Mouse (Mus musculus) T-helper 17 cell (primary cell): ENCODE data around the gene Klf17.

Experiments used
- in situ Hi-C, 2 experiments: fragments of 300-600 bp; cut with MboI, MseI; formaldehyde crosslinking; loops; 1 replicate in 1 of 2; 2 replicates in 1 of 2; pipeline ENCODE4 v1.15.1; 2025; ENCODE audit warnings: high pct_unique_total_duplicates in 2 of 2

Klf17 gene

DNA sequence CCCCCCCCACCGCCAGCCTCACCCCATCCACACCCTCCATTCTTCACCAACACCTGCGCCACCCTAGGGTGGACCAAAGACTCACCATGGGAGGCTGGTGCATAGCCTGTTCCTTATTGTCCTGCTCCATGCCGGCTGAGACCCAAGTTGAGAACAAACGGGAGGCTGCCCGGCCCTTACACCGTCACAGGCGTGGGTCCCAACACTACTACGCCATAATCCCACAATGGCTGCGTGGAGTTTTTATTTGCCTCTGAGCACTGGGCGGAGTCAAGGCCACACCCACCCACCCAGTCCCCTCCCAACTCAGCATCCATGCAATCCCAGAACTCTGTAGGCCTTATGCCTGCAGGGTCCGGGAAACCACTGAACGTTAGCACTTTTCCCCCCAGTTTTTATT, at the start of gene Klf17:
Gene Klf17, minus strand, starts transcription at position 233 of the 400 bp plus-strand sequence.
- in situ Hi-C loops: loop anchor here in 1 of 2 experiments (25.0 kb wide), 1 partner anchor 1172 kb away; the partner anchor contains the start of gene Olfr1328

DNA sequence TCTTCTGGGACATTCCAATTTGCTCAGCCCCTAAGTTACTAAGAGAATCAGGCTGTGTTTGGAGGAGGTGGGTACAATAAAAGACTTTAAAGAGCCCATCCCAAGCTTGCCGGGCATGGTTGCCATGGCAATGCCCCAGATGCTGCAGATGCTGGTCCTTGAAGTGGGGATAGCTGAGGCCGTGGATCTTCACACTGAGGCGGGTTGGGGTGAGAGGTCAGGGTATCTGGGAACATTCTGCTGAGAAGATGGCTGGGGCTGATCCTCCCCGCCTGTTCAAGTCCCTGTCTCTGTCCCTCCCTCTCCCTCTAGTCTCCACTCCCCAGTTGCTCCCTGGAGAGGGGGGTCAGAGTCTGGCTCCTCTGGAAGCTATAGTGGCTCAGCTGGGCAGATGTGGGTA, 48.9 kb upstream of the Klf17 start:
- in situ Hi-C loops: no loop called here

DNA sequence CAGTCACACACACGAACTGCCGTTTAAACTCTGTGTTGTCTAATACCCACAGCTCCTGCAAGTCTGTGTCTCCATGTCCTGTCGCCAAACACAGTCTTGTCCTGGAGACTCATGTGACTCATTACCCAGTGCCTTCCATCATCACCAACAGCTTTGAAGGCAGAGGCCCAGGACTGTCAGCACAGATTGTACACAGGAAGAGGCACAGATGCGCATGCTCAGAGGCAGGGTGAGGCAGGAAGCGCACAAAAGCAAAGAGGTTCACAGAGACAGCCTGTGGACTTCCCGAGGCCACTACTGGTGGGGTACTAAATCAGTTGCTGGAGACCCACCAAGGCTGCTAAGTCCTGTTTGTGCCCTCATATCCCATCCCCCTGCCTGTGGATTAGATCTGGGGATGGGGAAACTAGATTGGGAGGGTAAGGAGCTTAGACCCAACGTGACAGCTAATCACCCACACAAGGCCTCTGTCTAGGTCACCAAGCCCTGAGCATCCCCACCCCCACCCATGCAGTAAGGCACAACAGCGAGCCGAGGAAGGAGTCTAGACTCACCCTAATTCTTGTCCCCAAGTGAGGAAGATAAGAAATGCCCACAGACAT, 48.2 kb upstream of the Klf17 start:
- in situ Hi-C loops: no loop called here

- in situ Hi-C loops: no loop called here
These were observed 45.5 kb upstream of the Klf17 start for GRCm38 (mm10) chr4:117810933-117811332.

DNA sequence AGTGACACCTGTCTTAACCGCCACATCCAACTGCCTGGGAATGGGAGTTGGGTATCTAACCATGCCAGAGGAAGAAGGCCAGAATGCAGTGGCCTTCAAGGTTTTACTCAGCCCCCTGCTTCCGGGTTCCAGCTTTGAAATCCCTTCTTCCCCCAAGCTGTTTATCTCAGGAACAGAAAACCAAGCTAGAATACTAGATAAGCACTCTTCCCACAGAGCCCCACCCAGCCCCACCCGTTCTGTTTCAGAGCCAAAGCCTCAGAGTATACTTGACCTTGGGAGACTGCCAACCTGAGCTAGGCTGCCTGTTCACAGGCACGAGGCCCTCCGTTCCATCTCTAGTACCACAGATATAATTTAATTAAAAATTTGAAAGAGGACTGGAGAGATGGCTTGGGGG, 41.5 kb upstream of the Klf17 start:
- in situ Hi-C loops: no loop called here

DNA sequence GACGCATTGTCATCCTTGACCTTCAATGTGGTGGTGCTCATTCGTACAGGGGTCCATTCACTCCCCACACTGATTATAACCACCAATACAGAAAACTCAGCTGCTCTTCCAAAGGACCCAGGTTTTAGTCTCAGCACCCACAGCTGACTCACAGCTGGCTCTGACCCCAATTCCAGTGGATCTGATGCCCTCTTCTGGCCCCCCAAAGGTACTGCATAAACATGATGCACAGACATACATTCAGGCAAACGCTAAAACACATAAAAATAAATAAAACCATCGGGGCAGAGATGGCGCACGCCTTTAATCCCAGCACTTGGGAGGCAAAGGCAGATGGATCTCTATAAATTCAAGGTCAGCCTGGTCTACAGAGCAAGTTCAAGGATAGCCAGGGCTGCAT, 34.5 kb upstream of the Klf17 start:
- in situ Hi-C loops: loop anchor here in 1 of 2 experiments (10.0 kb wide), 1 partner anchor 95 kb away; no protein-coding TSS in a partner anchor

DNA sequence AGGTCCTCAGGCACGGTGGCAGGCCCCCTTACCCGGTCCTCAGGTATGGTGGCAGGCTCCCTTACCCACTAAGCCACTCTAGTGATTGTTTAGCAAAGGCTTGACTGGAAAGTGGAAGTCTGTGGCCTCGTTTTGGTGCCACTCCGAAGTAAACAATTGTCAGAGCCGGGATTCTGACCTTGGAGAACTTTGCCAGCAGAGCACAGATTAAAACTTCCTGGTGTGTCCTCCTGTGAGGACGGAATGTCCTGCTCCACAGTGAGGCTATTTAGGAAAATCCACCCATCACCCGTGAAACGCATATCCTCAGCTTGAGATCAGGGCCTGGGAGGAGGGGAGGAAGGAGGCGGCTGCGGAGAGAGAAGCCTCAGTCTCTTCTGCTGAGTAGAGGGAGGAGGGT, 22.9 kb upstream of the Klf17 start:
- in situ Hi-C loops: no loop called here

DNA sequence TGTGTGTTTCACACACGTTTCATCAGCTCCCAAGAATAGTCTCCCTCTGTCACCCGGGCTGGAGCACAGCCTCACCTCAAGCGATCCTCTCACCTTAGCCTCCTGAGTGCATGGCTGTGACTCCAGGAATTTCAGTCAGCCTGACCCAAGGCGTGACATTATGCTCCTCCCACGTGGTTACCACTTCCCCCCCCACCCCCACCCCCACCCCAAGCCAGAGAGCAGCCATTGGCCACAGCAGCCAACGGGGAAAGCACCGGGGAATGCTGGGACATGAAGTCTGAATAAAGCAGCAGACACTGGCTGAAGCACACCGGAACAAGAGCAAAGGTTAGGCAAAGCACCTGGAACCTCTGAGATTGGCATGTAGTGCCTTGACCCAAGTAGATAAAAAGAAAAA, 21.5 kb upstream of the Klf17 start:
- in situ Hi-C loops: no loop called here

GRCm38 (mm10) chr4:117782908-117783307, 17.5 kb upstream of the Klf17 start:
- in situ Hi-C loops: no loop called here

- in situ Hi-C loops: loop anchor here in 1 of 2 experiments (25.0 kb wide), 1 partner anchor 1164 kb away; the partner anchor contains the start of gene Olfr1328
These were observed 7.5 kb upstream of the Klf17 start for GRCm38 (mm10) chr4:117772960-117773359.

GRCm38 (mm10) chr4:117770935-117771334, 5.5 kb upstream of the Klf17 start:
- in situ Hi-C loops: loop anchor here in 1 of 2 experiments (25.0 kb wide), 1 partner anchor 1166 kb away; the partner anchor contains the start of gene Olfr1328

DNA sequence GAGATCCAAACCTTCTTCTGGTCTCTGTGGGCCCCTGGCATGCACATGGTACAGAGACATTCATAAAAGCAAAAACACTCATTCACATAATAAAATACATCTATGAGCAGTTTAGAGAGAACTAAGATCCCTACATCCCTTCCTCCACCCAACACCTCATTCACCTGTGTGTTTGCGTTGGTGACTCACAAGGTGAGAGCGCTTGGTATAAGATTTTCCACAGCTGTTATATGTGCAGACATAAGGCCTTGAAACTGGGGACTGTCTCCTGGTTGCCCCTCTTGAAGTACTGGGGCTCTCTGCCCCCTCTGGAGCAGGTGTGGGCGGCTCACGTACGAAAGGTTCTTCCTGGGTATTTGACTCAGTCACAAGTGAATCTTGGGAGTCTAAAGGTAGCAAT, 5.3 kb downstream of the Klf17 start:
- in situ Hi-C loops: loop anchor here in 1 of 2 experiments (25.0 kb wide), 1 partner anchor 1177 kb away; the partner anchor contains the start of gene Olfr1328

DNA sequence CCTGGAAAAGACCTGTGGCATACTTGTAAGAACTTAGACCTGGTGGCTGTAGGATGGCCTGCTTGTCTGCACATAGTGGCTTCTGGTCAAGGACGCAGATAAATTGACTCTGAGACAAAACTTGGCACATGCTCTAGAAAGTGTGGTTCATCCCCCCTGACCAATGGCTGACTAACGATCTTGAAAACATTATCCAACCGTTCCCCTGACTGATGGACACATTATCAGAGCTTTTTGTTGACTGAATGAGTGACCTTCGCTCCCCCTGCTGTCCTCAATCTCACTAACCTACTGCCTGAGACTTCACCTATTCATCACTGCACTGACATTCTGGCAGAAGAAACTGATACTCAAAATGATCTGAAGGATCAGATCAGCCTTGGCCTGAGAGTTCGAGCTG, 13.0 kb downstream of the Klf17 start:
- in situ Hi-C loops: loop anchor here in 1 of 2 experiments (25.0 kb wide), 1 partner anchor 1185 kb away; the partner anchor contains the start of gene Olfr1328

DNA sequence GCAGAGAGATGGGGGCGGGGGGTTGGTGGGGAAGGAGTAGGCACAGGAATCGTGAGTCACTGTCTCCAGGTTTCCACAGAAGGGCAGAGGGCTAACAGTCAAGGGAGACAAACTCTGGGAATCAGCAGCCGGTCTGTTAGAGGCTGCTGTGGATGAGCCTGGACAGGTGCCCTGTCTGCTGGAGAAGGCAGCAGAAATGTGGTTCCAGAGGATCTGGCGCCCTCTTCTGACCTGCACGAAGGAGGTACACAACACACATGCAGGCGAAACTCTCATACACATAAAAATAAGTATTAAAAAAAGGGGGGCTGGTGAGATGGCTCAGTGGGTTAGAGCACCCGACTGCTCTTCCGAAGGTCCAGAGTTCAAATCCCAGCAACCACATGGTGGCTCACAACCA, 27.9 kb downstream of the Klf17 start:
- in situ Hi-C loops: no loop called here

- in situ Hi-C loops: no loop called here
These were observed 33.5 kb downstream of the Klf17 start for GRCm38 (mm10) chr4:117731926-117732325.

DNA sequence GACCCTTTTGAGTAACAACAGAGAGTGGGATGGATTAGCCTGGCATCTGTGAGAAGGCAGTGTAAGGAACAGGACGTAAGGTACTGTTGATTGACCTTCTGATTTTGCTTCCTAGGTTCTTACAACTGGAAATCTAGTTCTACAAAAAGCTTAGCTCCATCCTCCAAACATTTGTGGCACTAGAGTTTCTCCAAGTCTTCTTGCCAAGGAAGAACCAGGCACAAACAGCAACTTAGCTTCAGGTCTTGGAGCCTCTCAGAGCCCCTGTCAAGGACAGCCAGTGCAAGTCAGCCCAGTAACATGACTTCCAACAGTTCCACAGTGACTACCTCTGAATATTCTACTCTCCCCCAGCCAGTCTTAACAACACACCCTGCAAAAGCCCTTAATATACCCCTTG, 41.3 kb downstream of the Klf17 start, which contains the start of gene Gm12845:
Gene Gm12845, plus strand, starts transcription at position 301 of the 400 bp plus-strand sequence.
- in situ Hi-C loops: no loop called here

GRCm38 (mm10) chr4:117713303-117714098, 51.9 kb downstream of the Klf17 start:
- in situ Hi-C loops: loop anchor here in 1 of 2 experiments (5.0 kb wide), 1 partner anchor 64 kb away; no protein-coding TSS in a partner anchor

DNA sequence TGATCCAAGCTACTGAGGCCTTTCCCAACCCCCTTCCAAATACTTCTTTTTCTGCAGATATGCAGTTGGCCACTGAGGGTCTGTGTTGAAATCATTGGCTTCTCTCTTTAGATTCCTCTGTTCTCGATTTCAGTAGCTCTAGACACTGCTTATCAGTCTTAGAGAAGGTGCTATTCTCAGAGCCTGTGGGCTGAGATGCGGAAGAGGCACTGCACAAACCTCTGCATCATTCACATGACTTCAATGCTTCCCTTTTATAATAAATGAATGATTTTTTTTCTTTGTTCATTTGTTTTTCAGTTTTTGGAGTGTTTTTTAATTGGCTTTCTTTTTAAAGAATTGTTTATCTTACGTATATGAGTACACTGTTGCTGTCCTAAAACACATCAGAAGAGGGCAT, 53.1 kb downstream of the Klf17 start:
- in situ Hi-C loops: loop anchor here in 1 of 2 experiments (5.0 kb wide), 1 partner anchor 65 kb away; no protein-coding TSS in a partner anchor

- in situ Hi-C loops: loop anchor here (5.0 to 10.0 kb wide), 2 partner anchors 86 to 153 kb away; no protein-coding TSS in a partner anchor
These were observed 56.5 kb downstream of the Klf17 start for GRCm38 (mm10) chr4:117708780-117709550.
